Mouse (Mus musculus): ENCODE measurements around the gene Smcr8. TPM values are rescaled to one million over a fixed set of nuclear protein-coding genes. Genes with fewer than 3 reads are reported as not detected.

Gene Smcr8
- polyA plus RNA-seq (2012; rRNA removed): 4.5 and 4.6 TPM in 2 replicates

- peaks cover 15% of the 10 kb centered on the region for H3K4me1 ChIP-seq (ENCODE audit: control insufficient read depth, insufficient read depth, low read length)
- H3K4me3 ChIP-seq (ENCODE audit: control insufficient read depth, low read depth, low read length): peak within 1 kb of the TSS; percentile 97
- TF ChIP-seq POLR2A (IDR thresholded peaks at IDR 0.05; ENCODE audit: control insufficient read depth, low read depth, low read length): peak; percentile 75
- peak; percentile 19; the same call in 1 of the 2 replicates for TF ChIP-seq CTCF (IDR thresholded peaks at IDR 0.05; ENCODE audit: control insufficient read depth, insufficient read depth, insufficient replicate concordance, low read depth, low read length)
- H3K36me3 ChIP-seq (ENCODE audit: control insufficient read depth, insufficient read depth, low read length): peaks cover 2% of the 10 kb centered on the region
- no peaks in the 10 kb centered on the region for H3K27me3 ChIP-seq (ENCODE audit: control insufficient read depth, insufficient read depth, low read length)
- H3K27ac ChIP-seq (ENCODE audit: control insufficient read depth, insufficient read depth, low read depth, low read length): peak within 1 kb of the TSS; percentile 97
Observed at GRCm38 (mm10) chr11:60776829-60777740, at the start of gene Smcr8, which contains the start of gene Top3a. Gene Smcr8 (plus strand): TSS chr11:60777524. Gene Top3a (minus strand): TSS chr11:60777365.

GRCm38 (mm10) chr11:60728260-60728761 is 49.0 kb upstream of the Smcr8 start, which contains the start of gene Mief2:
Gene Mief2 (plus strand): TSS chr11:60728398.
- peak within 1 kb of the TSS; percentile 83 for H3K27ac ChIP-seq (ENCODE audit: control insufficient read depth, insufficient read depth, low read depth, low read length)
- peak within 1 kb of the TSS; percentile 91 for H3K4me3 ChIP-seq (ENCODE audit: control insufficient read depth, low read depth, low read length)
- no peaks in the 10 kb centered on the region for H3K27me3 ChIP-seq (ENCODE audit: control insufficient read depth, insufficient read depth, low read length)
- TF ChIP-seq POLR2A (IDR thresholded peaks at IDR 0.05; ENCODE audit: control insufficient read depth, low read depth, low read length) (peak; percentile 44; the same call in 1 of the 2 replicates), CTCF (IDR thresholded peaks at IDR 0.05; ENCODE audit: control insufficient read depth, insufficient read depth, insufficient replicate concordance, low read depth, low read length) (no peak)
- H3K36me3 ChIP-seq (ENCODE audit: control insufficient read depth, insufficient read depth, low read length): no peaks in the 10 kb centered on the region
- peaks cover 27% of the 10 kb centered on the region for H3K4me1 ChIP-seq (ENCODE audit: control insufficient read depth, insufficient read depth, low read length)

- no peaks in the 10 kb centered on the region for H3K36me3 ChIP-seq (ENCODE audit: control insufficient read depth, insufficient read depth, low read length)
- peaks cover 27% of the 10 kb centered on the region for H3K4me1 ChIP-seq (ENCODE audit: control insufficient read depth, insufficient read depth, low read length)
- no peak overlapping the region for H3K4me3 ChIP-seq (ENCODE audit: control insufficient read depth, low read depth, low read length)
- TF ChIP-seq POLR2A (IDR thresholded peaks at IDR 0.05; ENCODE audit: control insufficient read depth, low read depth, low read length) (no peak), CTCF (IDR thresholded peaks at IDR 0.05; ENCODE audit: control insufficient read depth, insufficient read depth, insufficient replicate concordance, low read depth, low read length) (no peak)
- H3K27me3 ChIP-seq (ENCODE audit: control insufficient read depth, insufficient read depth, low read length): no peaks in the 10 kb centered on the region
- no peak overlapping the region for H3K27ac ChIP-seq (ENCODE audit: control insufficient read depth, insufficient read depth, low read depth, low read length)
Observed at GRCm38 (mm10) chr11:60729217-60729641, 48.1 kb upstream of the Smcr8 start.

GRCm38 (mm10) chr11:60730169-60730568 is 47.2 kb upstream of the Smcr8 start:
- Histone ChIP-seq H3K27ac (ENCODE audit: control insufficient read depth, insufficient read depth, low read depth, low read length) (no peak overlapping the region), H3K36me3 (ENCODE audit: control insufficient read depth, insufficient read depth, low read length) (no peaks in the 10 kb centered on the region), H3K4me3 (ENCODE audit: control insufficient read depth, low read depth, low read length) (no peak overlapping the region), H3K27me3 (ENCODE audit: control insufficient read depth, insufficient read depth, low read length) (no peaks in the 10 kb centered on the region), H3K4me1 (ENCODE audit: control insufficient read depth, insufficient read depth, low read length) (peaks cover 25% of the 10 kb centered on the region)
- TF ChIP-seq CTCF (IDR thresholded peaks at IDR 0.05; ENCODE audit: control insufficient read depth, insufficient read depth, insufficient replicate concordance, low read depth, low read length) (no peak), POLR2A (IDR thresholded peaks at IDR 0.05; ENCODE audit: control insufficient read depth, low read depth, low read length) (no peak)

- H3K36me3 ChIP-seq (ENCODE audit: control insufficient read depth, insufficient read depth, low read length): no peaks in the 10 kb centered on the region
- TF ChIP-seq POLR2A (IDR thresholded peaks at IDR 0.05; ENCODE audit: control insufficient read depth, low read depth, low read length) (no peak), CTCF (IDR thresholded peaks at IDR 0.05; ENCODE audit: control insufficient read depth, insufficient read depth, insufficient replicate concordance, low read depth, low read length) (no peak)
- H3K27ac ChIP-seq (ENCODE audit: control insufficient read depth, insufficient read depth, low read depth, low read length): no peak overlapping the region
- H3K27me3 ChIP-seq (ENCODE audit: control insufficient read depth, insufficient read depth, low read length): no peaks in the 10 kb centered on the region
- no peak overlapping the region for H3K4me3 ChIP-seq (ENCODE audit: control insufficient read depth, low read depth, low read length)
- H3K4me1 ChIP-seq (ENCODE audit: control insufficient read depth, insufficient read depth, low read length): peaks cover 22% of the 10 kb centered on the region
Observed at GRCm38 (mm10) chr11:60731251-60731650, 46.1 kb upstream of the Smcr8 start.

GRCm38 (mm10) chr11:60734206-60734605 is 43.1 kb upstream of the Smcr8 start:
- TF ChIP-seq CTCF (IDR thresholded peaks at IDR 0.05; ENCODE audit: control insufficient read depth, insufficient read depth, insufficient replicate concordance, low read depth, low read length) (no peak), POLR2A (IDR thresholded peaks at IDR 0.05; ENCODE audit: control insufficient read depth, low read depth, low read length) (no peak)
- Histone ChIP-seq H3K4me1 (ENCODE audit: control insufficient read depth, insufficient read depth, low read length) (peaks cover 2% of the 10 kb centered on the region; the same call in 1 of the 2 replicates), H3K27me3 (ENCODE audit: control insufficient read depth, insufficient read depth, low read length) (no peaks in the 10 kb centered on the region), H3K36me3 (ENCODE audit: control insufficient read depth, insufficient read depth, low read length) (no peaks in the 10 kb centered on the region), H3K27ac (ENCODE audit: control insufficient read depth, insufficient read depth, low read depth, low read length) (no peak overlapping the region), H3K4me3 (ENCODE audit: control insufficient read depth, low read depth, low read length) (no peak overlapping the region)

- H3K27ac ChIP-seq (ENCODE audit: control insufficient read depth, insufficient read depth, low read depth, low read length): no peak overlapping the region
- TF ChIP-seq POLR2A (IDR thresholded peaks at IDR 0.05; ENCODE audit: control insufficient read depth, low read depth, low read length): no peak
- TF ChIP-seq CTCF (IDR thresholded peaks at IDR 0.05; ENCODE audit: control insufficient read depth, insufficient read depth, insufficient replicate concordance, low read depth, low read length): no peak
- no peaks in the 10 kb centered on the region for H3K27me3 ChIP-seq (ENCODE audit: control insufficient read depth, insufficient read depth, low read length)
- H3K36me3 ChIP-seq (ENCODE audit: control insufficient read depth, insufficient read depth, low read length): peaks cover 1% of the 10 kb centered on the region; the same call in 1 of the 2 replicates
- no peaks in the 10 kb centered on the region for H3K4me1 ChIP-seq (ENCODE audit: control insufficient read depth, insufficient read depth, low read length)
- H3K4me3 ChIP-seq (ENCODE audit: control insufficient read depth, low read depth, low read length): no peak overlapping the region
Observed at GRCm38 (mm10) chr11:60735191-60735590, 42.1 kb upstream of the Smcr8 start.

Measured in testis, adult 2 months (tissue).